Mouse (Mus musculus) forebrain, embryonic 10.5 days (tissue): ENCODE measurements around the gene Crygf. TPM values are rescaled to one million over a fixed set of nuclear protein-coding genes. Genes with fewer than 3 reads are reported as not detected.
"Not testable (repeated sequence)": the region's sequence is repeated elsewhere in the genome, so short reads cannot be mapped to it uniquely, and the experiment has no call there.

Source experiments
- DNase-seq: peaks from one replicate; pipeline ENCODE4 v3.0.0-alpha.2; 2017; ENCODE audit warnings: low spot score; ENCODE audit errors: extremely low spot score
- H3K27ac ChIP-seq: fragments of 300-500 bp; sonication (generic); 2 replicates; pipeline ENCODE4 v1.5.1; 2016; ENCODE audit warnings: mild to moderate bottlenecking
- H3K27me3 ChIP-seq: fragments of 300-500 bp; sonication (generic); 2 replicates; pipeline ENCODE4 v1.6.1; 2016; ENCODE audit warnings: mild to moderate bottlenecking; ENCODE audit not compliant: poor library complexity, severe bottlenecking
- H3K36me3 ChIP-seq: fragments of 300-500 bp; sonication (generic); replicated peaks from 2 replicates; pipeline ENCODE4 v1.6.1; 2016; ENCODE audit warnings: mild to moderate bottlenecking, moderate library complexity
- H3K4me1 ChIP-seq: fragments of 300-500 bp; sonication (generic); 2 replicates; pipeline ENCODE4 v1.6.1; 2016
- H3K4me3 ChIP-seq: fragments of 300-500 bp; sonication (generic); 2 replicates; pipeline ENCODE4 v1.5.1; 2016; ENCODE audit warnings: mild to moderate bottlenecking, moderate library complexity
- H3K9me3 ChIP-seq: fragments of 300-500 bp; sonication (generic); 2 replicates; pipeline ENCODE4 v1.6.1; 2016; ENCODE audit warnings: mild to moderate bottlenecking, moderate library complexity
- WGBS: fragments of 180-500 bp; shearing (Covaris S2); methylation state at CpG from one replicate; pipeline ENCODE4 v1.1.7; 2016; 5-methylcytosine and 5-hydroxymethylcytosine counted together
- polyA plus RNA-seq: library from polyadenylated mRNA; unstranded; fragments of >200 nt; fragmentation: Nextera tagmentation; extraction: Ambion mirVana; gene quantifications from 2 replicates; pipeline ENCODE4 v1.2.1, GENCODE M21; 2016

Gene Crygf
- polyA plus RNA-seq = not detected in 2 replicates

- Histone ChIP-seq H3K4me3 (no peak within 1 kb of the TSS), H3K27me3 (no peaks in the 10 kb centered on the region; the same call in 1 of the 2 replicates), H3K4me1 (peaks cover 20% of the 10 kb centered on the region), H3K9me3 (no peaks in the 10 kb centered on the region), H3K36me3 (no peaks in the 10 kb centered on the region), H3K27ac (no peak within 1 kb of the TSS)
- WGBS = 72% methylated on average over 4 of the region's 4 CpGs
- DNase-seq = no peak
Measured at GRCm38 (mm10) chr1:65926294-65926693, at the start of gene Crygf. Gene Crygf (plus strand): TSS chr1:65926520.

DNA sequence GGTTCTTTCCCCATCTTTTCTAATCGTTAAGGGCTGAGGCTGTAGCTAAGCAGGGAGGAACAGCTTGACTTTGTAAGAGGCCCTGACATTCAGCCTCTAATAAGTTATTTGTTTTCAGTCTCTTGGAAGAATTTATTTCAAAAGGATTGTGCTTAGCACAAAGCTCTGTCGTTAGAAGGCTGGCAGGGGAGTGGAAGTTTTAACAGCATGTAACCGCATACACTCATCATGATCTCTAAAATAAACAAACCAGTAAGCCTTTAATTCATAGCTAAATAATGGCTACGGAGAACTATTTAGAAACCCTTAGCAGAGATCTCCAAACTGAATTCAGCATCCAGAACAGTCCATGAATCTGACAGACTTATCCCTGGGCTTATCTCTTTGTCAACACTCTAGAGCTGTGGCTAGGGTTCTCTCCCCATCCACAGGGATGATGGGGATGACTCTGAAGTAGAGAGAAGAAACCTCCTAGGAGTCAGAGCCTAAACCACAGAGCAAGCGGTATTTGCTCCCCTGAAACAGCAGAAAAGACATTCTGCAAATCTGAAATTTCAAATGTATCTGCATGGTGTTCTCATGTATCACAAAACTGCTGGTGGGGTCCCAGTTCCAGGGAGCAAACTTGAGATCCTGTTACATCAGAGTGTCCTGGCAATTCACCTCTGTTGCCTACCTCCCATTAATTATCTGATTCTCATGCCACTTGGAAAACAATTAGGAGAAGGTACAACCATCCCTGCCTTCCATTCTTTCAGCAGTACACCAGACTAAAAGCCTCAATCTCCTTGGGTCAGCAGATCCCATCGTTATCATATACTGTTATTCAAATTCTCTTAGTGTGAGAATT is 734 bp upstream of the Crygf start:
- whole genome bisulfite sequencing = 39% methylated on average over 6 of the region's 6 CpGs
- peaks cover 20% of the 10 kb centered on the region for H3K4me1 ChIP-seq

GRCm38 (mm10) chr1:65926696-65927095 is 376 bp downstream of the Crygf start:
- not testable (repeated sequence) for H3K4me3 ChIP-seq, H3K27me3 ChIP-seq, H3K36me3 ChIP-seq, DNase-seq, H3K27ac ChIP-seq, H3K9me3 ChIP-seq
- 88% methylated on average over 11 of the region's 11 CpGs for WGBS
- H3K4me1 ChIP-seq = peaks cover 20% of the 10 kb centered on the region

More for the DNA sequence above, 734 bp upstream of the Crygf start:
- H3K27me3 ChIP-seq = no peaks in the 10 kb centered on the region; the same call in 1 of the 2 replicates
- H3K4me3 ChIP-seq = no peak overlapping the region
- no peak overlapping the region for H3K27ac ChIP-seq
- DNase-seq = no peak
- no peaks in the 10 kb centered on the region for H3K36me3 ChIP-seq
- H3K9me3 ChIP-seq = no peaks in the 10 kb centered on the region

- H3K4me3 ChIP-seq = no peak overlapping the region
- H3K36me3 ChIP-seq = no peaks in the 10 kb centered on the region
- no peak for DNase-seq
- no peaks in the 10 kb centered on the region for H3K9me3 ChIP-seq
- peaks cover 18% of the 10 kb centered on the region for H3K4me1 ChIP-seq
- no peak overlapping the region for H3K27ac ChIP-seq
- 90% methylated on average over 2 of the region's 2 CpGs for WGBS
- H3K27me3 ChIP-seq = no peaks in the 10 kb centered on the region; the same call in 1 of the 2 replicates
Measured at GRCm38 (mm10) chr1:65930055-65930454, 3.7 kb downstream of the Crygf start.

DNA sequence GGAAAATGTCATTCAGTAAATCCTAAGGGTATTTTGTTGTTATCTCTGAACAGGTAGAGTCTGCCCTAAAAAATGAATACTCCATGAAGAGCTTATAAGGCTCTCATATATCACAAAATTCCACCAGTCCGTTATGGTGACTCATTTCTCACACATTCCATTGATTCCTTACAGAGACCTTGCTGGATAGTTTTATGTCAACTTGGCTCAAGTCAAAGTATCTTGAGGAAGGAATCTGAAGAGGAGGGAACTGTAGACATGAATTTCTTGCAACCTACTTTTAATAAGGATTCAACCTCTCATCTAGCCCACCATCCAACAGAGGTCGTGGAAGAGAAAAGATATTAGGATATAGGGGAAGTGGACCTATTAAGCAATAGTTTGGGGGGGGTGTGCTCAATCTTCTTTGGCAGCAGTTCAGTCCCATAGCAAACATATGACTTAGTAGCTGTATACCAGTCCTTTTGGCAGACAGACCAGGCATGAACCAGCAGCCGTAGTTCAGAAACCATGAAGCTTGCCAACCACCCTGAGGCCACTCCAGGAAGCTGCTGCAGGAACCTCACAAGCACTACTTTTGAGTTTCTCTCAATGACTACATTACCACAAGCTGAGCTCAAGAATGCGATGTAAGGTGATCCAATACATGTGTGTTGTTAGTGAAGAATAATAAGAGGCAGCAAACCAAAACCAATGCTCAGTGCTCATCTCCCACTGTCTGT is 5.9 kb downstream of the Crygf start:
- Histone ChIP-seq H3K27ac (no peak overlapping the region), H3K36me3 (no peaks in the 10 kb centered on the region), H3K27me3 (no peaks in the 10 kb centered on the region; the same call in 1 of the 2 replicates), H3K4me3 (no peak overlapping the region), H3K4me1 (no peaks in the 10 kb centered on the region), H3K9me3 (no peaks in the 10 kb centered on the region)
- 89% methylated on average over 4 of the region's 4 CpGs for WGBS
- DNase-seq = no peak

Other genes with a start within 250 kb of the Crygf start
- 59.6 and 73.6 TPM in 2 replicates for gene Map2, start 248.8 kb downstream of the Crygf start, polyA plus RNA-seq